Mouse (Mus musculus) lung, embryonic 16.5 days (tissue): ENCODE measurements at regions not wholly inside any gene's neighbourhood (a gene's known extent, or its start where the extent isn't known, plus 50 kb on each side); places are given as distances from the start of the nearest gene placed in this dataset.

Experiments used
- ATAC-seq: fragments of 200-750 bp; cut with Nextera tagmentation; 2 replicates; pipeline ENCODE4 v1.8.0; 2017; ENCODE audit warnings: low read depth, mild to moderate bottlenecking, moderate library complexity
- H3K27ac ChIP-seq: fragments of 300-500 bp; sonication (generic); 2 replicates; pipeline ENCODE4 v1.5.1; 2014; ENCODE audit warnings: mild to moderate bottlenecking, control low read depth, low read length
- H3K27me3 ChIP-seq: fragments of 300-500 bp; sonication (generic); 2 replicates; pipeline ENCODE4 v1.6.1; 2014; ENCODE audit warnings: low read depth, low read length, mixed read lengths; ENCODE audit not compliant: control insufficient read depth, insufficient read depth
- H3K36me3 ChIP-seq: fragments of 300-500 bp; sonication (generic); 2 replicates; pipeline ENCODE4 v1.6.1; 2014; ENCODE audit warnings: low read length; ENCODE audit not compliant: control insufficient read depth, insufficient read depth
- H3K4me1 ChIP-seq: fragments of 300-500 bp; sonication (generic); replicated peaks from 2 replicates; pipeline ENCODE4 v1.6.1; 2014; ENCODE audit warnings: low read length, mixed read lengths; ENCODE audit not compliant: control insufficient read depth, insufficient read depth
- H3K4me2 ChIP-seq: fragments of 300-500 bp; sonication (generic); 2 replicates; pipeline ENCODE4 v1.6.1; 2014; ENCODE audit warnings: low read depth, low read length, control low read depth
- H3K4me3 ChIP-seq: fragments of 300-500 bp; sonication (generic); 2 replicates; pipeline ENCODE4 v1.5.1; 2014; ENCODE audit warnings: mild to moderate bottlenecking, low read length, control low read depth
- H3K9ac ChIP-seq: fragments of 300-500 bp; sonication (generic); 2 replicates; pipeline ENCODE4 v1.6.1; 2014; ENCODE audit warnings: low read length, control low read depth
- H3K9me3 ChIP-seq: fragments of 300-500 bp; sonication (generic); 2 replicates; pipeline ENCODE4 v1.6.1; 2016; ENCODE audit warnings: low read length; ENCODE audit not compliant: control insufficient read depth
- WGBS: fragments of 180-500 bp; shearing (Covaris S2); extraction: QIAGEN DNeasy Blood & Tissue Kit; methylation state at CpG from one replicate; pipeline ENCODE4 v1.1.7; 2014; 5-methylcytosine and 5-hydroxymethylcytosine counted together

- no peaks in the 10 kb centered on the region for H3K4me1 ChIP-seq
- no peak overlapping the region for H3K4me3 ChIP-seq
- H3K9me3 ChIP-seq, result no peaks in the 10 kb centered on the region
- H3K27me3 ChIP-seq, result no peaks in the 10 kb centered on the region
- H3K36me3 ChIP-seq, result no peaks in the 10 kb centered on the region
- H3K27ac ChIP-seq, result no peak overlapping the region
- 52% methylated on average over 1 of the region's 1 CpGs for WGBS
- no peak overlapping the region for H3K9ac ChIP-seq
- no peak for ATAC-seq
- H3K4me2 ChIP-seq, result no peak overlapping the region
Observed at GRCm38 (mm10) chr3:142939773-142940172, 58.0 kb upstream of the Pkn2 start.

GRCm38 (mm10) chr3:142935949-142936348, 54.1 kb upstream of the Pkn2 start:
- Histone ChIP-seq H3K9me3 (no peaks in the 10 kb centered on the region), H3K4me2 (no peak overlapping the region), H3K4me3 (no peak overlapping the region), H3K36me3 (no peaks in the 10 kb centered on the region), H3K4me1 (no peaks in the 10 kb centered on the region), H3K9ac (no peak overlapping the region), H3K27me3 (no peaks in the 10 kb centered on the region), H3K27ac (no peak overlapping the region)
- 59% methylated on average over 5 of the region's 5 CpGs for WGBS
- ATAC-seq, result peak; percentile 62; the same call in 1 of the 2 replicates

- Histone ChIP-seq H3K36me3 (no peaks in the 10 kb centered on the region), H3K27me3 (no peaks in the 10 kb centered on the region), H3K9ac (no peak overlapping the region), H3K4me2 (no peak overlapping the region), H3K9me3 (no peaks in the 10 kb centered on the region), H3K4me3 (no peak overlapping the region), H3K27ac (no peak overlapping the region), H3K4me1 (no peaks in the 10 kb centered on the region)
- no peak for ATAC-seq
- WGBS, result 86% methylated on average over 5 of the region's 5 CpGs
Observed at GRCm38 (mm10) chr3:142934326-142934725, 52.5 kb upstream of the Pkn2 start.

- no peaks in the 10 kb centered on the region for H3K4me1 ChIP-seq
- H3K4me3 ChIP-seq, result no peak overlapping the region
- H3K36me3 ChIP-seq, result no peaks in the 10 kb centered on the region
- no peak overlapping the region for H3K4me2 ChIP-seq
- WGBS, result 63% methylated on average over 5 of the region's 5 CpGs
- ATAC-seq, result no peak
- H3K27ac ChIP-seq, result no peak overlapping the region
- H3K27me3 ChIP-seq, result no peaks in the 10 kb centered on the region
- H3K9ac ChIP-seq, result no peak overlapping the region
- H3K9me3 ChIP-seq, result no peaks in the 10 kb centered on the region
Observed at GRCm38 (mm10) chr3:142933684-142934259, 52.0 kb upstream of the Pkn2 start.
